Mouse (Mus musculus) midbrain, embryonic 10.5 days (tissue): ENCODE measurements at regions not wholly inside any gene's neighbourhood (a gene's known extent, or its start where the extent isn't known, plus 50 kb on each side); places are given as distances from the start of the nearest gene placed in this dataset.

Source experiments
- DNase-seq: peaks from one replicate; pipeline ENCODE4 v3.0.0-alpha.2; 2017; ENCODE audit warnings: low spot score
- H3K27ac ChIP-seq: fragments of 300-500 bp; sonication (generic); replicated peaks from 2 replicates; pipeline ENCODE4 v1.5.1; 2016; ENCODE audit warnings: mild to moderate bottlenecking
- H3K27me3 ChIP-seq: fragments of 300-500 bp; sonication (generic); 2 replicates; pipeline ENCODE4 v1.6.1; 2016; ENCODE audit warnings: low read depth, mild to moderate bottlenecking; ENCODE audit not compliant: poor library complexity, severe bottlenecking
- H3K36me3 ChIP-seq: fragments of 300-500 bp; sonication (generic); 2 replicates; pipeline ENCODE4 v1.6.1; 2016; ENCODE audit warnings: mild to moderate bottlenecking, moderate library complexity
- H3K4me1 ChIP-seq: fragments of 300-500 bp; sonication (generic); 2 replicates; pipeline ENCODE4 v1.6.1; 2016
- H3K4me3 ChIP-seq: fragments of 300-500 bp; sonication (generic); 2 replicates; pipeline ENCODE4 v1.5.1; 2016; ENCODE audit warnings: mild to moderate bottlenecking, moderate library complexity
- H3K9me3 ChIP-seq: fragments of 300-500 bp; sonication (generic); replicated peaks from 2 replicates; pipeline ENCODE4 v1.6.1; 2016; ENCODE audit warnings: mild to moderate bottlenecking
- WGBS: fragments of 180-500 bp; shearing (Covaris S2); methylation state at CpG from one replicate; pipeline ENCODE4 v1.1.7; 2016; 5-methylcytosine and 5-hydroxymethylcytosine counted together

DNA sequence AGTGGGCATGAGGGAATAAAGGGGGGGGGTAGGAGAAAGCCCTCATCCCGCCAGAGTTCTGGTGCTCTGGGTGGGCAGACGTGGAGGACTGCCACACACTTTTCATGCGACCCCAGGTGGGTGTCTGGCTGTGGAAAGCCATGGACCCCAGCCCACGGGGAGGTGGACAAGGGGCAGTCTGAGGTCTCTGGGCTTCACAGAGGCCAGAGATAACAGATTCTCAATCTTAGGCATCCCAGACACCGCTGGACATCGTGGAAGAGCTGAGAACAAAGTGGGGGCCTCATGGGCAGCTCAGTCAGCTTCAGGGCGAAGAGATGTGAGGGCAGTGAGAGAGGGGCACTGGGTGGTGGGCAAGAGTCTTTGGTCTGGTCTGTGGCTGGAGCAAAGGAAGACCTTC lies 157.9 kb upstream of the Speer2 start:
- Histone ChIP-seq H3K27ac (no peak overlapping the region), H3K9me3 (no peaks in the 10 kb centered on the region), H3K4me1 (no peaks in the 10 kb centered on the region), H3K4me3 (no peak overlapping the region), H3K36me3 (no peaks in the 10 kb centered on the region), H3K27me3 (no peaks in the 10 kb centered on the region)
- 91% methylated on average over 7 of the region's 7 CpGs for WGBS
- DNase-seq: no peak

DNA sequence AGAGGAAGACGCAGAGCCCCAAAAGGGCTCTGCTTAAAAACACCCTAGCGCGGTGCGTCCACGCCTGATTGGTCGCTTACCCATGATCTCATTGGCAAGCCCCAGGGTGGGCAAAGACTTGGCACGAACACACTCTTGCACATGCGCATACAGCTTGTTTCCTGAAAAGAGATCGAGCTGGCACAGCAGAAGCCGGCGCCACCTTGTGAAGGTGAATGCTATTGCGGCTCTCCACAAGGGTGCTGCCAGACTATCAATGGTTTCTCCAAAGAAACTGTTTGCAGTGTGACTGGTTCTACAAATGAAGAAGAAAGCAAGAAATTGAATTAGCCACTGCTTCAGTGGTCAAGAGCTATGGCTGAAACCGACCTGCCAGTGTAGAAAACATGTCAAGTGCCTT lies 165.1 kb upstream of the Speer2 start:
- DNase-seq: no peak
- Histone ChIP-seq H3K9me3 (no peaks in the 10 kb centered on the region), H3K4me3 (no peak overlapping the region), H3K27ac (no peak overlapping the region), H3K4me1 (no peaks in the 10 kb centered on the region), H3K27me3 (no peaks in the 10 kb centered on the region), H3K36me3 (no peaks in the 10 kb centered on the region)
- WGBS: 74% methylated on average over 13 of the region's 13 CpGs

DNA sequence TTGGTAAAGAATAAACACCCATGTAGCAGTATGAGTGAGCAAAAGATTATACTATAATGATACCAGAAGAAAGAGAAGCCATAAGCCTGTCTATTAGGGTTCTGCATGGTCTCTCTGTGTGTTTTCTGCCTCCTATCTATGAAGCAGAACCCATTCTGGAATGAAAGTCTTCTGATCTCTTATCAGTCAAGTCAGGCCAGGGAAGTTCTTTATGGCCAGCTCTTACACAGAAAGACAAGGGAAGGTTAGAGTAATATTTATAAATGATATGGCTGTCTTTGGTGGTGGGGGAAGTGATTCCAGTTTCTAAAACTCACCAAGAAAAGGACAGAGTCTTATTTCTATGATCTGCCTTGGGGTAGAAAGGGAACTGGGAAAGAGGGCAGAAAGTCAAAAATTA lies 182.0 kb upstream of the Speer2 start:
- Histone ChIP-seq H3K4me3 (no peak overlapping the region), H3K9me3 (no peaks in the 10 kb centered on the region), H3K27me3 (no peaks in the 10 kb centered on the region), H3K4me1 (no peaks in the 10 kb centered on the region), H3K36me3 (no peaks in the 10 kb centered on the region), H3K27ac (no peak overlapping the region)
- DNase-seq: no peak

DNA sequence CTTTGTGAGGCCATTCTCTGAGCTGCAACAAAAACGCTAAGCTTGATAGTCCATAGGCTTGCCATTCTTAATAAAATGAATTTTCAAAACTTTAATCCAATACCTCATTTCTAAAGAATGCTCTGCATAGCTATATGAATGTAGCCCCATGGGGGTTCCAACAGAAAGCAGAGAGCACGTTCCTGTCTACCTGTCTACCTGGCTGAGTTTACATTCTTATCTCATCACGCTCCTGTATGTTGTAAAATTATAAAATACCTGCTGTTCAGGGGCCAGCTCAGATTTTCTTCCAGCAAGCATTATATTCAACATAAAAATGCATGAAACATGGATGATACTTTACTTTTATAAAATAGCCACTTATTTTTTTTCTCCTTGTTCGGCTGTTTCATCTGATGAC lies 182.5 kb upstream of the Speer2 start:
- H3K27me3 ChIP-seq: no peaks in the 10 kb centered on the region
- WGBS: 71% methylated on average over 4 of the region's 4 CpGs
- H3K27ac ChIP-seq: no peak overlapping the region

DNA sequence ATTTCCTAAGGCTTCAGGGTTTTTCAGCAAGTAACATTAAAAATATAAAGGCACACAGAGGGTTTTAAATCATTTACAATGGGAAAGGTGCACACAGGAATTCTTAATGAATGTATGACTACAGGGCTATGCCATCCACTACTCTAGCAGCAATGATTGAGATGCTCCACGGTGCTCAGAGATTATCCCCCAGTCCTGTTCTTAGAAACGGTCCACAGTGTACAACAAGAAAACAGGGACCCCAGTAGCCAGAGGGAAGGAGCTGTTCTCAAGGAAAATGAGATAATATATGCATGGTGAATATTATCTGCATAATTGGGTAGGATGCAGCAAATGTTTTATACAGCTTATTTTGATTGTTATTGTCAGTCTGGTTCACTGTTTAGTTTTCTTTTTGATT lies 186.3 kb upstream of the Speer2 start:
- WGBS: 80% methylated on average over 2 of the region's 2 CpGs
- Histone ChIP-seq H3K4me1 (no peaks in the 10 kb centered on the region), H3K27ac (no peak overlapping the region), H3K4me3 (no peak overlapping the region), H3K9me3 (no peaks in the 10 kb centered on the region), H3K36me3 (no peaks in the 10 kb centered on the region), H3K27me3 (no peaks in the 10 kb centered on the region)
- DNase-seq: no peak

More for the DNA sequence above, 182.5 kb upstream of the Speer2 start:
- Histone ChIP-seq H3K36me3 (no peaks in the 10 kb centered on the region), H3K4me3 (no peak overlapping the region), H3K4me1 (no peaks in the 10 kb centered on the region), H3K9me3 (no peaks in the 10 kb centered on the region)
- no peak for DNase-seq

DNA sequence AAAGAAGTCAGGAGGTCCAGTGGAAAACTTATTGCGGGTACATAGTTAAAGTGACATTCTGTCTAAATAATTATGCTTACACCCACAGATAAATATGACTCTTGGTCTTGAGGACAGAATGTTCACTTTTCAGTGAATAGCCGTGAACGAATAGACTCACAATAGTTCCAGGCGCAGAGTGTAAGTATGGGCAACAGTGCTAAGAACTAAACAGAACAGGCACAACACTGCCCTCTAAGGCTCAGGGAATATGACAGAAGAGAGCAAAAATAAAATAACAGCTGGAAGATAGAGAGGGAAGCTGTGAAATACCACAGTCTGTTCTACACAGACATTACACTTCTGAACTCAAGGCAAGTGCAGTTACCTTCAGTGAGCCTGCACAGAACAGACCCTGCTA lies 207.9 kb upstream of the Speer2 start:
- no peaks in the 10 kb centered on the region for H3K4me1 ChIP-seq
- no peaks in the 10 kb centered on the region for H3K36me3 ChIP-seq
- no peak overlapping the region for H3K4me3 ChIP-seq
- 92% methylated on average over 4 of the region's 4 CpGs for WGBS
- H3K9me3 ChIP-seq: no peaks in the 10 kb centered on the region
- no peak overlapping the region for H3K27ac ChIP-seq
- no peak for DNase-seq
- no peaks in the 10 kb centered on the region for H3K27me3 ChIP-seq

DNA sequence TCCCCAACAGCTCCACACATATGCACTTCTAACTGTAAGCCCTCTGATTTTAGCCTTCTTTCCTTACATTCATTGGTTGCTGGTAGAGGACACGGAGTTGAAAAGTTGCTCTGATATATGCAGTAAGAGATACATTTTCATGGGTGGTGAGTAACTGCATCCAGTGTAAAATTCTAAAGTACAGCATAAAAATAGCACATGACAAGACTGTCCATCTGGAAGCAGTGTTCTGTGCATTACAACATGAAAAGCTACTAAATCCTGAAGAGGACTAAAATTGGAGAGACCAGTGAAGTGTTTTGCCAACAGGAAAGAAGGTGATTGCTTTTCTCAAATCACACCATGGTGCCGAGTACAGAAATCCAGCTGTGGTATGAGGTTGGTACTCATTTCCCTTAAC lies 210.2 kb upstream of the Speer2 start:
- no peaks in the 10 kb centered on the region for H3K4me1 ChIP-seq
- WGBS: 83% methylated on average over 2 of the region's 2 CpGs
- no peak overlapping the region for H3K4me3 ChIP-seq
- H3K36me3 ChIP-seq: no peaks in the 10 kb centered on the region
- H3K9me3 ChIP-seq: no peaks in the 10 kb centered on the region
- no peak for DNase-seq
- no peak overlapping the region for H3K27ac ChIP-seq
- H3K27me3 ChIP-seq: no peaks in the 10 kb centered on the region

DNA sequence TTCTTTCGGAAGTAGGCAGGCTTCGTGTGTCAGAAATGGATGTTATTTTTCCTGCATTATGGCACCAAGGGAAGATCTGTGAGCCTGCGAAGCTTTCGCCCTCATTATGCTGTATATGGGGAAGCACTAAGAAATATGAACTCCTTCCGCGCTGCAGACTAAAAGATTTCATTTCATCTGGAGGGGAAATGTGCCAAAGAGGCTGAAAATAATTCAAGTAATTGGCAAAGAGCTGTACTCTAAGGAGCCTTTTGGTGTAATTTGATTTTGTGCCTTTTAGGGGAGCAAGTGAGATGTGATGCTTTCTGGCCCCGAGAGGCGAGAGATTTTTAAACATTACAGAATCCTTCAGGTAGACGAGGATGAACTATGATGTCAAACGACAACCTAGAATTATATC lies 216.0 kb upstream of the Speer2 start:
- Histone ChIP-seq H3K27me3 (no peaks in the 10 kb centered on the region), H3K36me3 (no peaks in the 10 kb centered on the region), H3K4me3 (no peak overlapping the region), H3K27ac (no peak overlapping the region), H3K9me3 (no peaks in the 10 kb centered on the region), H3K4me1 (no peaks in the 10 kb centered on the region)
- no peak for DNase-seq
- WGBS: 90% methylated on average over 10 of the region's 10 CpGs

DNA sequence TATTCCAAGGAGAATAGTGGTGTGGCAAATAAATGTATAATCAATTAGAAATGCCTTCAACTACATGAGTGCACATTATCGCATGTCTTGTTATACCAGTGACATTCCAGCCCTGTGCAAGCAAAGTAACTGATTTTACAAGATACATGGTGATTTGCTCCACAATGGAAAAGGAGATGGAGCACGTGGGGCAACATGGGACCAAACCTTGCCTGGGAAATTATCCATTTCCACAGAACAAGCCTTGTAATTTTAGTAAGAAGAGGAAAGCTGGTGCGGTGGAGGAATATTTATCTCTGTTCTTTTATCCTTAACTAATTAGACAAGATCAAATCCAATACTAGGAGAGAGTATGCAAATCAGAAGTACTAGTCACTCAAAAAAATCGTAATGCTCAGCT lies 222.5 kb upstream of the Gbe1 start:
- WGBS: 88% methylated on average over 4 of the region's 4 CpGs
- no peak overlapping the region for H3K4me3 ChIP-seq
- no peak for DNase-seq
- H3K36me3 ChIP-seq: no peaks in the 10 kb centered on the region
- no peak overlapping the region for H3K27ac ChIP-seq
- H3K27me3 ChIP-seq: no peaks in the 10 kb centered on the region
- 0 out of 2 replicates have a peak, but pooled peaks cover 2% of the 10 kb centered on the region for H3K4me1 ChIP-seq
- H3K9me3 ChIP-seq: no peaks in the 10 kb centered on the region

DNA sequence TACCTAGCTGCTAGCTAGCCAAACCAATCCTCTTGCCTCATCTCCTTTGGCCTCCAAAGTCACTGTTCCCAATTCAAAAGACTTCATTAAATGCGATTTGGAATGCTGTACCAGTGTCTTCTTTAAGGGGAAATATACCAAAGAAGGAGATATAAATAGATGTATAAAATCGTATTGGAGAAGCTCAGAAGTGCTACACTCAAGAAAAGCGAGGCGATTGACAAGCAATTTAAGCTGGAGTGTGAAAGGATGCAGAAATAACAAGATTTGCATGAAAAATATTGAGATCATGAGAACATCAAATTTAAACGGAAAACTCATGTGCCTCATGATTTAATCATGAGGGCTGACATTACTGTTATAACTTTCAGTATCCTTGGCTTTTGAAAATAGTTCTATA lies 221.8 kb upstream of the Gbe1 start:
- Histone ChIP-seq H3K4me1 (0 out of 2 replicates have a peak, but pooled peaks cover 2% of the 10 kb centered on the region), H3K9me3 (no peaks in the 10 kb centered on the region), H3K27me3 (no peaks in the 10 kb centered on the region), H3K27ac (no peak overlapping the region), H3K4me3 (no peak overlapping the region), H3K36me3 (no peaks in the 10 kb centered on the region)
- DNase-seq: no peak
- WGBS: 89% methylated on average over 5 of the region's 5 CpGs

DNA sequence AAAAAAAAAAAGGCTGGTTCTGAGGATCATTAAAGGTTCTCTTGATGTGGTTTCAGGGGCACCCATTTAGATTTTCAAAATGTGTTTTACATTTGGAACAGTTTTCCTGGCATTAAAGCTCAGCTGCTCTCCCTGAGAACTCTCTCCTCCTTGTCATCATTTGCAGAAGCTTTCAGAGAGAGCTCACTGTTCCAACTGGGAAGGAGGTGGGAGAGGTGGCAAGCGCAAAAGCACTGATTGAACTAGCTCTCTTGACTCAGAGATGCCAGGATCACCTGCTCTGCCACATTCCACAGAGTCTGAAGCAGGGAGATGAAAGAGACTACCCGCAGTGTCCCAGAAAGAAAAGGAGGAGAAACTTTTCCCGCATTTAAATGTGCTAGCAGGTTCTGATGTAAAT lies 220.5 kb upstream of the Gbe1 start:
- no peaks in the 10 kb centered on the region for H3K27me3 ChIP-seq
- 23% methylated on average over 3 of the region's 3 CpGs for WGBS
- H3K27ac ChIP-seq: no peak overlapping the region
- H3K4me1 ChIP-seq: 0 out of 2 replicates have a peak, but pooled peaks cover 2% of the 10 kb centered on the region
- no peak overlapping the region for H3K4me3 ChIP-seq
- H3K9me3 ChIP-seq: no peaks in the 10 kb centered on the region
- no peak for DNase-seq
- no peaks in the 10 kb centered on the region for H3K36me3 ChIP-seq

DNA sequence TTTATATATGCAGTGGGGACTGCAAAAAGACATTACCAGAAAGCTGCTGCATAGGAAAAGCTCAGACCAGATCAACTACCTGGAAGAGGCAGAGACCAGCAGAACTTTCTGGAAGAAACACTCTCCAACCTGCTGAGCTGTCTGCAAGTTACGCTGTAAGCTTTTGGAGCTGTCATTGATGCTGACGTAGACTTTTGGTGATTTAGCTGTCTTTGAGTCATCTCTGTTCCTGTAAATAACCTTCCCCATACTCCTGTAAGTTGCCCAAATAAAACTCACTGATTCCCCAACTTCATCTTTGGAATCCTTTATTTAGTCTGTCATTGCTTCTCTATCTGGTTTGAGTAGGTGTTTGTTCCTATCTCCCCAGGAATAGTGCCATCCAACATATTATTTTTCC lies 218.5 kb upstream of the Gbe1 start:
- DNase-seq: no peak
- 87% methylated on average over 2 of the region's 2 CpGs for WGBS
- H3K27ac ChIP-seq: no peak overlapping the region

DNA sequence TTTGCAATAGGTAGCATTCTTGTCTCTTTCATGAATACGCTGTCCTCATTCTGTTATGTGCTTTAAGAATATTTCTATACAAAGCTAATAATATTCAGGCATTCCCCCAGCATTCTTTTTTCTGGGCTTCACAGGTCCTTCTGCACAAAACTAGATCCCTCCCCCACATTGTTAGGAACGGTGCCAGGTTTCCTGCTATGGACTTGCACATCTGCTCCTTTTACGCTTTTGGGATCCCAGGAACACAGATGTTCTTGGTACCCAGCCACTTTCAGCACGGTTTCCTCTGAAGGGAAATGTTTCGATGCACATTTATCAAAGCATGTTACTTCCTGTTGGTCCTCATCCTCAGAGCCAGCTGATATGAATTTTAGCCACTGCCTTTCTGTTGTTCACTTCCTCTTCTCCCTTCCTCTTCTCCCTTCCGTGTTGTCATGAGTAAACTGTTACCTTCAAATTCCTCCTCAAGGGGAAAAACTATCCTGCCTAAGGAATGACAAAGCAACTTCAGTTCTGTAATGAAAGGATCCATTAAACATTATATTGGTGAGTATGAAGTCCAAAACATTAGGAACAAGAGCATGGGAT lies 209.9 kb upstream of the Gbe1 start:
- no peak overlapping the region for H3K4me3 ChIP-seq
- no peak overlapping the region for H3K27ac ChIP-seq
- H3K36me3 ChIP-seq: no peaks in the 10 kb centered on the region
- H3K27me3 ChIP-seq: no peaks in the 10 kb centered on the region
- no peaks in the 10 kb centered on the region for H3K9me3 ChIP-seq
- DNase-seq: no peak
- no peaks in the 10 kb centered on the region for H3K4me1 ChIP-seq
- 71% methylated on average over 6 of the region's 6 CpGs for WGBS

More for the DNA sequence above, 218.5 kb upstream of the Gbe1 start:
- no peak overlapping the region for H3K4me3 ChIP-seq
- 0 out of 2 replicates have a peak, but pooled peaks cover 2% of the 10 kb centered on the region for H3K4me1 ChIP-seq
- H3K36me3 ChIP-seq: no peaks in the 10 kb centered on the region
- H3K27me3 ChIP-seq: no peaks in the 10 kb centered on the region
- H3K9me3 ChIP-seq: no peaks in the 10 kb centered on the region

DNA sequence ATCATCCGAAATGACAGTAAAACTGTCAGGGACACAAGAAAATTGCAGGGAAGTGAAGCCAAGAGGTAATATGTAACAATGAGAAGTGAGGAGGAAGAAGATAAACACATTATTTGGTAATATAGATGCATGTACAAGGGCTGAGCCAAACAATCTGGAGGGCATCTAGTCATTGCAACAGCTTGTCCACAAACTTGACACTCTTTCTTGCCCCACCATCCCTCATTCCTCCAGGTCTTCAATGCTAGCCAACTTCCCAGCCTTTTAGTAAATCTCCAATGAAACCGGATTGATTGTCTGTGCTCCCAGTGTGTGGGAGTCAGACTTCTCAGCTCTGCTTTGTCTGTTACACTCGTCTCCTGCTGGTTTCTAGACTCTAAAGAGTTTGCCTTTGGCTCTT lies 172.3 kb upstream of the Gbe1 start:
- Histone ChIP-seq H3K36me3 (no peaks in the 10 kb centered on the region), H3K27ac (no peak overlapping the region), H3K27me3 (no peaks in the 10 kb centered on the region), H3K4me1 (no peaks in the 10 kb centered on the region), H3K4me3 (no peak overlapping the region), H3K9me3 (no peaks in the 10 kb centered on the region)
- DNase-seq: no peak
- WGBS: 41% methylated on average over 3 of the region's 3 CpGs
